Mouse (Mus musculus) heart, adult 10 weeks (tissue): Measurements from ENCODE around the gene C1rb. TPM values are rescaled to one million over a fixed set of nuclear protein-coding genes. Genes with fewer than 3 reads are reported as not detected.

Experiments used
- polyA plus RNA-seq: library from polyadenylated mRNA; stranded (reverse); fragments of 350-450 nt; fragmentation: Illumina TruSeq; extraction: RNeasy Lipid Tissue Mini Kit (QIAGEN cat#74804); gene quantifications from one replicate; pipeline ENCODE4 v1.2.3, GENCODE M21; 2014; ENCODE audit warnings: low read depth, low replicate concordance

Gene C1rb
- polyA plus RNA-seq = not detected

DNA sequence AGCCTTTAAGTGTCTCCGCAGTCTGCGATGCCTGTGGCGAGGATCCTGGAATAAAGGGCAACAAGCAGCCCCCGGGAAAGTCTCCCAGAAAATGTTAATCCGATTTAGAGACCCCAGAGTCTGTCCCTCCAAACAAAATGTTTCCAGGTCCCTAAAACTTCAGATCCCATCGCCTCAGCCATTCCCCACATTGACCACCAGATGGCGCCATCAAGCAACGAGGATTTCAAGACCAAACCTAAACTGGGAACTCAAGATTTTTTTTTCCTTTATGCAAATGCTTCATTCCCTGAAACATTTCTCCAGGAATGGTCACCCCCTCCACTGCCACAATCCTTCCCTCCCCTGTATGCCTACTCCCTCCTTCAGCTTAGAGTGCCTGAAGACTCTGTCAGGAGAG is at the start of gene C1rb:
Gene C1rb (plus strand): TSS at position 269 of the 400 bp plus-strand sequence.

GRCm38 (mm10) chr6:124542284-124542683 is 27.8 kb upstream of the C1rb start, which contains the start of gene C1s1:
TSS of gene C1s1 (minus strand) at chr6:124542359.

Other genes starting within 250 kb of the C1rb start
- 21.2 TPM for gene Pex5, start 155.2 kb upstream of the C1rb start, polyA plus RNA-seq
- gene Clstn3, start 105.5 kb upstream of the C1rb start, polyA plus RNA-seq = 2.8 TPM
- 1.6 TPM for gene C1rl, start 77.2 kb upstream of the C1rb start, polyA plus RNA-seq
- 18.0 TPM for gene C1ra, start 57.9 kb upstream of the C1rb start, polyA plus RNA-seq
- gene C1s1, start 27.9 kb upstream of the C1rb start, polyA plus RNA-seq = 35.1 TPM
- gene C1s2, start 65.8 kb downstream of the C1rb start, polyA plus RNA-seq = not detected
- 38.0 TPM for gene Lpcat3, start 92.7 kb downstream of the C1rb start, polyA plus RNA-seq
- 95.4 TPM for gene Emg1, start 141.9 kb downstream of the C1rb start, polyA plus RNA-seq
- gene Phb2, start 142.0 kb downstream of the C1rb start, polyA plus RNA-seq = 219 TPM
- 4.0 TPM for gene Ptpn6, start 168.4 kb downstream of the C1rb start, polyA plus RNA-seq
- gene Grcc10, start 171.1 kb downstream of the C1rb start, polyA plus RNA-seq = 240 TPM
- gene Gm45234, start 185.7 kb downstream of the C1rb start, polyA plus RNA-seq = not detected
- gene Atn1, start 186.2 kb downstream of the C1rb start, polyA plus RNA-seq = 24.6 TPM
- 1.6 TPM for gene Eno2, start 199.4 kb downstream of the C1rb start, polyA plus RNA-seq
- 2.5 TPM for gene Lrrc23, start 209.4 kb downstream of the C1rb start, polyA plus RNA-seq
- gene Spsb2, start 238.4 kb downstream of the C1rb start, polyA plus RNA-seq = 3.0 TPM
- gene Tpi1, start 244.0 kb downstream of the C1rb start, polyA plus RNA-seq = 811 TPM